Mouse (Mus musculus) liver, postnatal 0 days (tissue): ENCODE measurements around the gene Atxn7l1. TPM values are rescaled to one million over a fixed set of nuclear protein-coding genes. Genes with fewer than 3 reads are reported as not detected.

ENCODE experiments used
- ATAC-seq: fragments of 200-750 bp; cut with Nextera tagmentation; 2 replicates; pipeline ENCODE4 v1.8.0; 2017; ENCODE audit warnings: mild to moderate bottlenecking, moderate library complexity
- DNase-seq: peaks from one replicate; pipeline ENCODE4 v3.0.0-alpha.2; 2016
- H3K27ac ChIP-seq: fragments of 300-500 bp; sonication (generic); 2 replicates; pipeline ENCODE4 v1.5.1; 2014; ENCODE audit warnings: antibody characterized with exemption, moderate library complexity, mild to moderate bottlenecking, low read depth
- H3K27me3 ChIP-seq: fragments of 300-500 bp; sonication (generic); 2 replicates; pipeline ENCODE4 v1.6.1; 2014; ENCODE audit warnings: low read length, control low read depth, mixed read lengths; ENCODE audit not compliant: insufficient read depth
- H3K36me3 ChIP-seq: fragments of 300-500 bp; sonication (generic); replicated peaks from 2 replicates; pipeline ENCODE4 v1.6.1; 2014; ENCODE audit warnings: mild to moderate bottlenecking, control low read depth, low read length, moderate library complexity, mixed read lengths; ENCODE audit not compliant: insufficient read depth
- H3K4me1 ChIP-seq: fragments of 300-500 bp; sonication (generic); 2 replicates; pipeline ENCODE4 v1.6.1; 2014; ENCODE audit warnings: antibody characterized with exemption, mild to moderate bottlenecking, control low read depth; ENCODE audit not compliant: insufficient read depth
- H3K4me2 ChIP-seq: fragments of 300-500 bp; sonication (generic); 2 replicates; pipeline ENCODE4 v1.6.1; 2014; ENCODE audit warnings: low read depth, mild to moderate bottlenecking, low read length, moderate library complexity, mixed read lengths
- H3K4me3 ChIP-seq: fragments of 300-500 bp; sonication (generic); 2 replicates; pipeline ENCODE4 v1.5.1; 2014; ENCODE audit warnings: low read depth, low read length
- H3K9ac ChIP-seq: fragments of 300-500 bp; sonication (generic); replicated peaks from 2 replicates; pipeline ENCODE4 v1.6.1; 2014; ENCODE audit warnings: mild to moderate bottlenecking, moderate library complexity
- H3K9me3 ChIP-seq: fragments of 300-500 bp; sonication (generic); 2 replicates; pipeline ENCODE4 v1.6.1; 2016; ENCODE audit warnings: mild to moderate bottlenecking, control low read depth, low read length, mixed read lengths
- CTCF ChIP-seq: sonication (generic); IDR thresholded peaks from 2 replicates; pipeline ENCODE4 v1.5.1; 2016; ENCODE audit warnings: antibody characterized with exemption, low read depth
- EP300 ChIP-seq: IDR thresholded peaks from 2 replicates; pipeline ENCODE4 v1.6.1; 2016; ENCODE audit warnings: antibody characterized with exemption, low read depth, mild to moderate bottlenecking
- WGBS: fragments of 180-500 bp; shearing (Covaris S2); extraction: QIAGEN DNeasy Blood & Tissue Kit; methylation state at CpG from one replicate; pipeline ENCODE4 v1.1.7; 2014; ENCODE audit not compliant: insufficient replicate concordance; 5-methylcytosine and 5-hydroxymethylcytosine counted together
- polyA plus RNA-seq: library from polyadenylated mRNA; unstranded; fragments of >200 nt; fragmentation: Nextera tagmentation; extraction: Ambion mirVana; gene quantifications from 2 replicates; pipeline ENCODE4 v1.2.1, GENCODE M21; 2015

The Atxn7l1 gene
- polyA plus RNA-seq, 1 experiment from 2014 or later = 8.5 TPM

DNA sequence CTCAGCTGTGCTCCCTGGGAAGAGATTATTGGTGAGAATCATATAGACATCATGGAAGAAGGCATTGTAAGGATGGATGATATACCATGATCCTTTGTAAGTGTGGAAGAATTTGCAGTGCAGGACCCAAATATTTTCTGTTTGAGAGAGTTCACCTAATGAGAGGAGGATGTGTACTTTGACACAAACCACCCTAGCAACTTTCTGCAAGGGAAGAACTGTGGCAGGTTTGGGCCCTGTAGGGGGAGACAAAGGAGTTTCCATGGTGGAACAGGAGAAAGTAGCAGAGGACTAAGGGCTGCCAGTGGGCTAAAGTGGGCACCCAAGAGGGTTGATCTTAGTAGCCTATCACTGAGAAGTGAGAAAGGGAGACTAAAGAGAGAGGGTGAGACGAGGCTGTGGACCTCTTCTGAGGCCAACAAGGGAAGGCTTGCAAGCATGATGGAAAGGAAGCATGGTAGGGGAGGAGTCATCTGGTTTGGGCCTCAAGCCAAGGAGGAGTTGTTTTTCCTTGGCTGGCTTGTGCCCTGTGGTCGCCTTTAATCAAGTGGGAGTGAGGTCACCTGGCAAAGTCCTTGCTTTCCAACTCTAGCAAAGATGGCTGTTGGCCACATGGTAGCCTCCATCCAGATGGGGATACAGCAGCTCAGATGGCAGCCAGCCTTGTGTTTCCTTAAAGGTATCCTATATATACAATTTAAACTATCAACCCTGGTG, 243.5 kb downstream of the Atxn7l1 start:
- 38% methylated on average over 2 of the region's 2 CpGs for WGBS
- Histone ChIP-seq H3K4me3 (no peak overlapping the region), H3K4me1 (no peaks in the 10 kb centered on the region; the same call in 1 of the 2 replicates), H3K9ac (no peak overlapping the region), H3K9me3 (no peaks in the 10 kb centered on the region), H3K27me3 (no peaks in the 10 kb centered on the region), H3K4me2 (no peak overlapping the region), H3K27ac (no peak overlapping the region), H3K36me3 (no peaks in the 10 kb centered on the region)
- DNase-seq (no peak), ATAC-seq (no peak)
- peak; percentile 23 for TF ChIP-seq CTCF
- no peak for TF ChIP-seq EP300

DNA sequence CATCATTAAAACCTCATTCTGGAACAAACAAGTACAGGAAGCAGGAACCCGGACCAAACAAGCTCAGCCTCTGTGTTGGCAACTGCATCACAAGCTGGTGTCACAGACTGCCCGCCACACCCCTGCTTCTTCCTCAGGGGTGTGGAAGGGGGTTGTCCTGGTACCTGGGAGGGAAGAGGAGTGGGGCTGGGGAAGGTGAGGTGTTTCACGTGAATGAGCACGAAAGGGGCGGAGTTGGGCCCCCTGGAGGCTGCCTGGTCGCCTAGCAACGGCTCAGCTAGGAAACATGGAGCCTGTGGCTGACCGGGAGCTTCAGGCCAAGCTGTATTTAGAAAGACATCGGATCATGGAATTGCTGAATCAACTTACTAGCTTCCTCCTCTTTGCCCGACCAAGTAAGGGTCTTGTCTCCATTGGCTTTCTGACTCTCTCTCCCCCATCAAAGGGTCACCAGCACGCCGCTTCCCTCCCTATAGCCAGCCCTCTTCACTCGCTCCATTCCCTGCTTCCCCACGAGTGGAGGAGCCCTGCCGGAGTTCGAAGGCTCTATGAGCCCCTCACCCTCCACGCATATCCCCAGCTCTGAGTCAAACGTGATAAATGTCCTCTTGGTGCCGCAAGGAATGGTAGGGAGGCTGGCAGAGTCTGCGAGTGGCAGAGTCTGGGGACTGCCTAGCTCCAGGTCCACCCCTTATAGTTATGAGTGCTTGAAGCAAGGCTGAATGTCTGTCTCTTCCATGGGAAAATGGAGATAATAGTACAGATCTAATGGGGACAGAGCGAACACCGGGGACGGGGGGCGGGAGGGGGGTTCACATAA, 247.5 kb downstream of the Atxn7l1 start, which contains the start of gene Efcab10:
Efcab10 (plus strand) TSS at position 51 of the 820 bp plus-strand sequence.
- DNase-seq (no peak), ATAC-seq (no peak)
- H3K9me3 ChIP-seq = no peaks in the 10 kb centered on the region
- no peaks in the 10 kb centered on the region; the same call in 1 of the 2 replicates for H3K4me1 ChIP-seq
- H3K36me3 ChIP-seq = no peaks in the 10 kb centered on the region
- H3K27ac ChIP-seq = no peak within 1 kb of the TSS
- TF ChIP-seq EP300 (no peak), CTCF (no peak)
- no peak within 1 kb of the TSS for H3K9ac ChIP-seq
- 21% methylated on average over 24 of the region's 24 CpGs for WGBS
- H3K4me3 ChIP-seq = no peak within 1 kb of the TSS
- H3K4me2 ChIP-seq = no peak within 1 kb of the TSS; the same call in 1 of the 2 replicates
- H3K27me3 ChIP-seq = no peaks in the 10 kb centered on the region

DNA sequence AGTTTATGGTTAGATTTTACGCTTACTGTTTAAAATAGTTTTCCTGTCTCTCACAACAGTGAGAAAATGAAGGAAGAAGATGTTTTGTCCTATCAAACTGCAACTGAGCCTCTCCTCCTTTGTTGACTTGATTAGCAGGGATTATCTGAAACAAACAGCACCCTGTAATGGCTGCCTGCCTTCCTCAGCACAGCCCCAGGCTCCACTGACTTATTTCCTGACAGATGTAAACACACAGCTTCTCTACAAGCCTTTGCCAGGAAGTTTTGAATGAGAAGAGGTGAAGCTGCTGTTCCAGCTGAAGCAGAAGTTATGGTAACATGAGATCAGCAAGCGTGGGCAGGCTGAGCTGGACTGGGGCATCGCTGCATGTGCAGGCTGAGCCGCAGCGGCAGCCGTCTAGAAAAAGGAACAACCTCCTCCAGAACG, 255.8 kb downstream of the Atxn7l1 start:
- Histone ChIP-seq H3K27ac (no peak overlapping the region), H3K9me3 (no peaks in the 10 kb centered on the region), H3K9ac (no peak overlapping the region), H3K4me2 (peak overlapping the region; percentile 35; the same call in 1 of the 2 replicates), H3K4me1 (no peaks in the 10 kb centered on the region), H3K36me3 (no peaks in the 10 kb centered on the region), H3K27me3 (no peaks in the 10 kb centered on the region), H3K4me3 (no peak overlapping the region)
- no peak for TF ChIP-seq EP300
- no peak for TF ChIP-seq CTCF
- DNase-seq = peak; percentile 14
- 18% methylated on average over 7 of the region's 7 CpGs for WGBS
- ATAC-seq = no peak

DNA sequence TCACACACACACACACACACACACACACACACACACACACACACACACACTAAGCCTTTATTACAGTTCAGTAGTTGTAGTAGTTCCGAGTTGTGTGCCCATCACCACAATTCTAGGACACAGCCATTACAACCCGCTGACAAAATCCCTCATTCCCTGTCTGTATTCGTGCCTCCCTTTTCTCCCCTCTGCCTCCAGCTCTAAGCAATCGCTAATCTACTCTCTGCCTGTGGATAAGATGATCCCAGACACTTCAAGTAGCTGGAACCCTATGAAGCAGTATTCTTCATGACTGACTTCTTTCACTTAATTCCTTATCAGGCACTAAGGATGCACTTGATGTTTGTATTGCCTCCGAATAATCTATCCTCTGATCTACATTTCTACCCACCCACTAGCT, 257.5 kb downstream of the Atxn7l1 start:
- no peak overlapping the region for H3K4me2 ChIP-seq
- no peak for TF ChIP-seq CTCF
- TF ChIP-seq EP300 = no peak
- DNase-seq (no peak), ATAC-seq (no peak)
- H3K9me3 ChIP-seq = no peaks in the 10 kb centered on the region
- no peaks in the 10 kb centered on the region for H3K27me3 ChIP-seq
- H3K4me1 ChIP-seq = no peaks in the 10 kb centered on the region
- no peak overlapping the region for H3K9ac ChIP-seq
- no peak overlapping the region for H3K4me3 ChIP-seq
- no peak overlapping the region for H3K27ac ChIP-seq
- H3K36me3 ChIP-seq = no peaks in the 10 kb centered on the region
- 72% methylated on average over 5 of the region's 5 CpGs for WGBS

DNA sequence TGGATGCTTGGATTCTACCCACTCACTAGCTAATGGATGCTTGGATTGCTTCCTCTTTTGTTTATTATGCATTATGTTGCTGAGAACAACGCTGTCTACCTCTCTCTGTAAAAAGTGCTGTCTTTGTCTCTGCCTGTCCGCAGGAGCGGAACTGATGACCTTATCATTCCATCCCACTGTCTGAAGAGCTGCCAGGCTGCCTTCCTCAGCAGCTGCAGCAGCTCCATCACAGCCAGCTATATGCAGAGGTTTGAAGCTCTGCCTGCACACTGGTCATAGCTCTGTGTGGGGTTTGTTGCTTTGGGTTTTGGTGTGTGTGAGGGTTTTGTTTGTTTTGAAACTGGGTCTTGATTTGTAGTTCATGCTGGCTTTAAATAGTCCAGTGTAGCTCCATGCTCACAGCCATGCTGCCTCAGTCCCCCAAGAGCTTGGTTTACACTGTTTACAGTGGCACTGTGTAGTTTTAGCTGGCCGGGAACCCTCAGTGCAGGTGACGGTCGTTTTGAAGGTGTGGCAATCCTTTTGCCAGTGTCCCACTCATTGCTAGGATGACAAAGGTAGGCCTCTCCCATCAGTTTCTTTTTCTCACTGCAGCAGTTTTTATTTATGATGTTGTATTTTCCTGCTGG, 258.0 kb downstream of the Atxn7l1 start:
- no peaks in the 10 kb centered on the region for H3K36me3 ChIP-seq
- DNase-seq (no peak), ATAC-seq (no peak)
- no peaks in the 10 kb centered on the region for H3K4me1 ChIP-seq
- TF ChIP-seq EP300 (no peak), CTCF (no peak)
- H3K9me3 ChIP-seq = no peaks in the 10 kb centered on the region
- H3K4me3 ChIP-seq = no peak overlapping the region
- no peak overlapping the region for H3K27ac ChIP-seq
- H3K4me2 ChIP-seq = no peak overlapping the region
- 51% methylated on average over 6 of the region's 6 CpGs for WGBS
- no peaks in the 10 kb centered on the region for H3K27me3 ChIP-seq
- H3K9ac ChIP-seq = no peak overlapping the region

DNA sequence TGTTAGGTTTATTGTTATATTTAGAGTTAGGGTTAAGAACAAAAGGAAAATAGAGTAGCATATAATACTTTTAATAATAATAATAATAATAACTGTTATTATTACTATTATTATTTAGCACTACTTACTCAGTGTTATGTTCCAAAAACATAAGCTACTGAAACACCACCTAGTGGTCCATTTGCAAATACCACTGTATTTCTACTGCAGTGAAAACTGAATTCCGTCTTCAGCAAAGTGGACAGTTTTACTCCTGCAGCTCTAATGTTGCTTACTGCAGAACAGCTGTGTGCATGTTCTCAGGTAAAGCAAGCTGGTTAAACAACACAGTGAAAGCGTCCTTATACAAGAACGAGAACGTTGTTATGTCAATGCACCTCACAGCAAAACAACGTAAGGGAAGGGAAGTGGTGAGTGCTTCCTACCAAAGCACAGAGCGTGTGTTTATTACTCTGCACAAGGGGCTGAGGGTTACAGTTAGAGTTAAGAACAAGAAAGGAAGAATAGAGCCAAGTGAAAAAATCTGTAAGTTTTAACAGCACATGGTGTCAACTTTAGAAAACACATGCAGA, 264.2 kb downstream of the Atxn7l1 start:
- Histone ChIP-seq H3K4me1 (no peaks in the 10 kb centered on the region), H3K27ac (no peak overlapping the region), H3K4me2 (no peak overlapping the region), H3K27me3 (no peaks in the 10 kb centered on the region), H3K9me3 (no peaks in the 10 kb centered on the region), H3K9ac (no peak overlapping the region), H3K4me3 (no peak overlapping the region), H3K36me3 (no peaks in the 10 kb centered on the region)
- no peak for ATAC-seq
- DNase-seq = no peak
- WGBS = 28% methylated on average over 6 of the region's 6 CpGs
- no peak for TF ChIP-seq EP300
- TF ChIP-seq CTCF = peak; percentile 42

Other genes starting within 250 kb of the Atxn7l1 start
- 53.8 and 53.9 TPM in 2 replicates for gene Sypl, start 193.8 kb upstream of the Atxn7l1 start, polyA plus RNA-seq
- not detected in 2 replicates for gene Cdhr3, start 54.8 kb upstream of the Atxn7l1 start, polyA plus RNA-seq
- gene Efcab10, start 247.2 kb downstream of the Atxn7l1 start, polyA plus RNA-seq = not detected in 2 replicates